Mouse (Mus musculus) A20 (cell line): ENCODE measurements around the gene Dctn5.
A peak's percentile ranks its signal among the peaks of the same experiment; 100 is the strongest.

Source experiments
- DNase-seq: peaks from one replicate; pipeline ENCODE4 v3.0.0-alpha.2; 2011; ENCODE audit warnings: low read depth, low spot score

Dctn5 gene

DNA sequence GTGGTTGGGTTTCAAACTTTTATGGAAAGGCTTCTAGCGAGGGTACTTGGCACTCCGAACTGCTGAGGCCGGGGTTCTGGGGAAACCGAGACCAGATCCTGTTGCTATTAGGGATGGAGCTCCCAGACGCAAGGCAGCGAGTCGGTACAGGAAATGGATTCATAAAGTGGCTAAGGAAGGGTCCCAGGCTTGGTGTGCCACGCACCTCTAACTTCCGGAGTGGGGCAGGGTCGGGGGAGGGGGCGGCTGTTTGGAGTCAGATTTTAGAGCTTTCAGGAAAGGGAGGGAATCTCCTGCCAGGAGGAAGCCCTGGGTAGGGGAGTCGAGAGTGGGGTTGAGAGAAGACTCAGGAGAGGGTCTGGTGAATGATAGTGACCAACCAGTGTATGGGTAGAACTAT lies 27.2 kb downstream of the Dctn5 start:
- peak; percentile 36 for DNase-seq

DNA sequence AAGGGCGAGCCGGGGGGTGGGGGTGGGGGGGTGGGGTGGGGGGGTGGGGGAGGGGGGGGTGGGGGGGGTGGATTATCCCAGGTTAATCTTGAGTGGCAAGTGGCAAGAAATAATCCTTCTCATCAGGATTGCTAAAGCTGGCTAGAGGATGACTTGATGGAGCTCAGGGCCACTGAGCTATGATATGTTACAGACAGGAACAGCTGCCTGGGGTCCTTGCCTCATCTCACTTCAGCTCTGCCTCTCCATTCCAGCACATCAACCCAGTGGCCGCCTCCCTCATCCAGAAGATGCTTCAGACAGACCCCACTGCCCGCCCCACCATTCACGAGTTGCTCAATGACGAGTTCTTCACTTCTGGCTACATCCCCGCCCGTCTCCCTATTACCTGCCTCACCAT lies 30.9 kb downstream of the Dctn5 start:
- no peak for DNase-seq

DNA sequence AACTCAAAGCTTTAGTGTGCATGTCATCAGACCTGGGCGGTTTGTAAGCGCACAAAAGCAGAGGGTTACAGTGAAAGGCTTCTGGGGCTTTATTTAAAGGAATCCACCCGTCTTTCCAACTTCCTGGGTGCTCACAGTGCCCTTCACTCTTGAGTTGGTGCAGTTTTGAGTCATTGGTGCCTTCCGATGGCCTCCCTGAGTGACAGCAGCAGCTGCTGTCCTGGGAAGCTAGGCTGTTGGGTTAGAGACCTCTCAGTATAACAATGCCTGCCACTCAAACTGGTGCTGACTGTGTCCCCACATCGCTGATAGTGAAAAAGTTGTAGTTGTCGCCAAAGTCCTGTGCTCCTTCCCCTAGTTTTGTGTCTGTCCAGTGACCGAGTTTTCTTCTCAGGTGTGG lies 34.4 kb downstream of the Dctn5 start:
- no peak for DNase-seq

DNA sequence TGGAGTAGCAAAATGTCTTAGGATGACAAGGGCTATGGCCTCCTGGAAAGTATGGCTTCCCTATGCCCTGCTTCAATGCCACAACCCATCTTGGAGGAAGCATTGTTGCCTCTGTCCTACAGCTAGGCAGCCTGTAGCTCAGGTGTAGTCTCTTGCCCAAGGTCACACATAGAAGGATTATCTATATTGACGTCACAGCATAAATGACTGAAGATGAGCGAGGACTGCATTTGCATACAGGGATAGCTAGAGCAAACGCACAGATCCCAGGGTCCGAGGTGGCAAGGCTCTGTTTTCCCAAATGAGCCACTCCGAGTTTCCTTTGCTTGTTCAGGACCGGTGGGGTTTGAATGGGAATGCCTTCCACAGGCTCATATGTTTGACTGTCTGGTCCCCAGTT lies 37.9 kb downstream of the Dctn5 start:
- DNase-seq = no peak

DNA sequence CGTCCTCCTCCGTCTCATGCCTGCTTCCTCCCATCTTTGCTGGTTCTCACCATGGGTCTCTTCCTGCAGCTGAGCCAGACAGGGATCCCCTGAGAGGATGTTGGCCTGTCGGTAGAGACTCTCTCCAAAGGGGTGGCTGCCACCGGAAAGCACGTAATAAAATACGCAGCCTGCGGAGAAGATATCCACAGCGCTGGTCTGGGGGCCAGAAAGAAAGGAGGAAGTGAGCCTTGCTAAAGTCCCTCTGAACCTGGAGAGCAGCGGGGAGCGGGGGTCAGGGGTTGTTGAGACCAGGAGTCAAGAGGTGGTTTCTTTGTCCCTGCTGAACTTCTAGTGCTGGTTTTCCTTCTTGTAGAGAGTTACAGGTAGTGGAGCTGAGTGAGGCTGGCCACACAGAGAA lies 38.8 kb downstream of the Dctn5 start:
- no peak for DNase-seq

DNA sequence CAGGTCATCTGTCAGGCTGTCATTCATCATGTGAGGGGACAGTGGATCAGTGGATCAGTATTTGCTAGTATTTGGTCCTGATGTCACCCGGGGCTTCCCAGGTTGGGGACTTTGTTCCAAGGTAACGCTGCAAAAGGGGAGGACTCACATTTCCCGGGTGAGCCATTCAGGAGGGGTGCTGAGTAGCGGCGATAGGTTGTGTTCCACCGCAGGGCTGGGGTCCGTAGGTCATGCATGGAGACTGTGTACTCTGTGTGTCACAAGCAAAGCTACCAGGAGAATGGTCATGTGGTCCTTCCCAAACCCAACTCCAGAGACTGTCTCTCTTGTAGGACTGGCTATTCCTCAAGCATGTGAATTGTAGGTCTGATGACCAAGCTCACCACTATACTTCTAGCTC lies 47.9 kb downstream of the Dctn5 start:
- DNase-seq = no peak

DNA sequence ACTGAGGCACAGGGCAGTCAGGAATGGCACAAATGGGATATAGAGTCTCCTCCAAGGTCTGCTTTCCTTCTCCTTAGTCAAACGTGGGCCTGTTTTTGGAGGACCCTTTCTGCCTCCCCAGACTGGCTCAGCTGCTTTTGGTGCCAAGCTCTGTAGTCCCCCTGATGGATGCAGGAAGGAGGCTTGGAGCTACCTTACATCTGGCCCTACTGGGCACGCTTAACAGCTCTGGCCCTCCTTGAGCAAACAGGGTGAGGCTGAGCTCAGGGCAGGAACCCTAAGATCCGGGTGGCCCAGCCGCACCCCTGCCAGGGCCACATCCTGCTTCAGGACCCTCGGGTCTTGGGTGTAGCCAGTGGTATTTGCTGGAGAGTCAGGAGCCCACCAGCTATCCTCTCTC lies 51.7 kb downstream of the Dctn5 start:
- no peak for DNase-seq

DNA sequence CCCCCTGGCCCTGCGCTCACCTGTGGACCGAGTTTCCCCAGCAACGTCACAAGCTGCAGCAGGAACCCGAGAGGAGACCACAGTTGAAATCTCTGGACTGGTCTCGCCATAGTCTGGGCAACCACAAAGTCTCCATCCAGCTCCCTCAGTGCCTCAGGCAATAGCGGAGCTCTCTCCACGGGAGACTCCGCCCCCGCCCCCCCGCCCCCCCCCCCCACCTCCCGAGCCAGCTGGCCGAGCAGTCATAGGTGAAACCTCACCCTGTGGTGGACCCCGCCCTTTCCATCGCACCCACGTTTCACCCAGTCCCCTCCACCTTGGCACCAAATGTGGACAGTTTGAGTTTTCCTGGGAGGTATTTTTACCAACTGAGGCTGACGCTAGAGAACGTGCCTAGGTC lies 53.2 kb downstream of the Dctn5 start, which contains the start of gene Ern2:
Gene Ern2 (minus strand): TSS at position 165 of the 400 bp plus-strand sequence.
- DNase-seq = no peak

DNA sequence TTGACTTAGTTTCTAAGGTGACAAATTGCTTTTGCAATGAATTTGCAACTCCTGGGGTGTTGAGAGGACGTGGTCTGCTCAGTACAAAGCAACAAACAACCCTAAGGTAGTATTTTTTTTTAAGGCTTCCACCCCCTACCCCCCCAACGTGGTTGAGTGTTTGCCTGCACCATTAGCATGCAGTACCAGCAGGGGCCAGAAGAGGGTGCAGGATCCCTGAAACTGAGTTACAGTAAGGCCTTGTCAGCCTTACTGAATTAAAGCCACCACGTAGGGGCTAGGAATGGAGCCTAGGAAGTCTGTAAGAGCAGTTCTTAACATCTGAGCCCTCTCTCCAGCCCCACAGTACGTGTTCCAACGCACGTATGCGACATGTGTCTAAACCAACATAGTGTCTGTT lies 56.6 kb downstream of the Dctn5 start:
- peak; percentile 70 for DNase-seq

DNA sequence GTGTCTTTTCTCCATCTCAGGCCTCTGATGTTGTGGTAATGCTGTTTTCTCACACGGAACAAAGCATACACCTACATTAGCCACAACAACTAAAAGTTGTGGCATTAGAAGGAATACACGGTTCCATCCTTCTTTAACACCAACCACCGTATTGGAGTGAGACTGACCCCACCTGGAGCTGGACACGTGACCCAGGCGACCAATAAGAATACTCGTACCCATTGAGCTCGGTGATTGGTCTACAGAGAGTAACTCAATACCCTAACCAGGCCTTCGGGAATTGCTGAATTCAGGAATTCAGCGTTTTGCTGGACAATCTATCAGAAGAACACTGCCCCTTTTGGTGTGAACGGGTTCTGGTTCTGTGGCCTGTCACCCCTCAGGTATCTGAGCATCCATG lies 58.3 kb downstream of the Dctn5 start:
- DNase-seq = no peak

DNA sequence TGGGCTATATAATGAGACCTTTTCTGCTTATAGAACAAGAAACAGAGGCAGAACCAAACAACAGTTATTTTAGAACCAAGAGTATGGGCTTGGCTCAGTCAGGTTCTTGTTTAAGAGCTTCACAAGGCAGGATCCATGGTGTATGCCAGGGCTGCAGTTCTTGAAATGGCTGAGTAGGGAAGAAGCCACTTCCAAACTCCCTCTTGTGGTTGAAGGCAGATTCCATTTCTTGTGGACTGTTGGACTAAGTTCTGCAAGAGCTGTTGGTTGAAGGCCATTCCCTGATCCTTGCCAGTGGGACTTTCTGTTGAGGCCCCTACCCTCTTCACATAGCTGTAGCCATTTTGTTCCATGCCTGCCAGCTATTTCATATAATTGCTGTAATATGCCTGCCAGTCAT lies 61.1 kb downstream of the Dctn5 start:
- DNase-seq = no peak

DNA sequence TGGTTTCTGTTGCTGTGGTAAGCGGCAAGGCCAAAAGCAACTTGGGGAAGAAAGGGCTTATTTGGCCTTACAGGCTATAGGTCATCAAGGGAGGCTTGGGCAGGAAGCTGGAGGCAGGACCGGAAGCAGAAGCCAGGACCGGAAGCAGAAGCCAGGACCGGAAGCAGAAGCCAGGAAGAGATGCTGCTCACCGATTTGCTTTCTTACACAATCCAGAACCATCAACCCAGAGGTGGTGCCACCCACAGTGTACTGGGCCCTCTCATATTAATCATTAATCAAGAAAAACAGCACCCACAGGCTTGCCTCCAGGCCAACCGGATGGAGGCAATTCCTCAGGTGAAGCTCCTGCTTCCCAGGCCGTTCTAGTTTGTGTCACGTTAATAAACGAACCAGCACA lies 63.9 kb downstream of the Dctn5 start:
- DNase-seq = no peak

DNA sequence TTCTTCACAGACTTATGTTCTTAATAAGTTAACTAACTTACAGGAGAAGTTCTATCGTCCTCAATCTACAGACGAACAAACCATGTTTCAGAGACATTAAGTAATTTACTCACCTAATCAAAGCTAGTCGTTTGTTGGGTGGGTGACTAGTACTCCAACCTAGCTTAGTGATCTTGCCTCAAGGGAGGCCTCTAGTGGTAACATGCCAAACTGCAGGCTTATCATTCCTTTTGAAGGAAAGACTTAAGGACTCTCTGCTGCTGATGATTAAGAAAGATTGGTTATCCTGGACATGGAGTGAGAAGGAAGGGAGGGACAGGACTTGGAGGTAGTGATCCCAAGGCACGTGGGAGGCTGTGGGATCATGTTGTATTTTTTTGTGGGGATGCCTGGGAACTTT lies 64.5 kb downstream of the Dctn5 start:
- DNase-seq = peak; percentile 70
